Comparison of ENCODE assay signal across 8 mouse cellular contexts in genomic region chr1:79671543-79672337, GRCm38 (mm10). TPM values are rescaled to one million over a fixed set of nuclear protein-coding genes. Genes with fewer than 3 reads are reported as not detected.
DNase-seq lines count a peak whose midpoint lies in the region; ATAC-seq lines count a peak whose summit lies in the region.

TSS of gene Ap1s3 (minus strand) at chr1:79671972.

- no peaks in the 10 kb centered on the region for H3K36me3 ChIP-seq in forebrain, embryonic 14.5 days (ENCODE audit: control insufficient read depth, insufficient read depth, low read length)
- no peaks in the 10 kb centered on the region for H3K36me3 ChIP-seq in limb, embryonic 10.5 days
- no peaks in the 10 kb centered on the region for H3K36me3 ChIP-seq in midbrain, embryonic 11.5 days (ENCODE audit: control insufficient read depth, insufficient read depth, low read length)

- H3K27ac ChIP-seq in forebrain, embryonic 14.5 days (ENCODE audit: low read depth, low read length): no peak within 1 kb of the TSS
- H3K27ac ChIP-seq in limb, embryonic 10.5 days: peak within 1 kb of the TSS; percentile 71
- no peak within 1 kb of the TSS for H3K27ac ChIP-seq in midbrain, embryonic 11.5 days (ENCODE audit: low read depth, low read length)

- peak within 1 kb of the TSS; percentile 56 for H3K4me3 ChIP-seq in forebrain, embryonic 14.5 days (ENCODE audit: low read depth, low read length)
- peak within 1 kb of the TSS; percentile 82 for H3K4me3 ChIP-seq in limb, embryonic 10.5 days
- H3K4me3 ChIP-seq in midbrain, embryonic 11.5 days (ENCODE audit: low read depth, low read length): peak within 1 kb of the TSS; percentile 55

- DNase-seq in Muller cell, postnatal 12 days (ENCODE audit: inconsistent ontology term): peak; percentile 72
- DNase-seq in cerebellum, adult 11 months: peak; percentile 52
- DNase-seq in forebrain, embryonic 14.5 days (ENCODE audit: low spot score): peak; percentile 42
- DNase-seq in induced T-regulatory cell, adult 2 months (ENCODE audit: low read depth): peak; percentile 88
- DNase-seq in limb, embryonic 10.5 days (ENCODE audit: low spot score): peak; percentile 85
- DNase-seq in midbrain, embryonic 11.5 days (ENCODE audit: low spot score, missing footprints): peak; percentile 91
- DNase-seq in right cerebral cortex, postnatal 36 days (ENCODE audit: low spot score in 2 of 2): peak; percentile 25 to 29
- peak; percentile 54 to 73 for DNase-seq in urinary bladder, postnatal 4 days (ENCODE audit: low spot score in 2 of 2)

- H3K4me1 ChIP-seq in forebrain, embryonic 14.5 days (ENCODE audit: control insufficient read depth, insufficient read depth, low read length): peaks cover 5% of the 10 kb centered on the region
- peaks cover 27% of the 10 kb centered on the region for H3K4me1 ChIP-seq in limb, embryonic 10.5 days
- peaks cover 3% of the 10 kb centered on the region for H3K4me1 ChIP-seq in midbrain, embryonic 11.5 days (ENCODE audit: control insufficient read depth, insufficient read depth, low read length)

- peak within 1 kb of the TSS; percentile 99 for H3K4me2 ChIP-seq in forebrain, embryonic 14.5 days (ENCODE audit: low read length)
- H3K4me2 ChIP-seq in midbrain, embryonic 11.5 days: peak within 1 kb of the TSS; percentile 97

- peak; percentile 87 for ATAC-seq in forebrain, embryonic 14.5 days
- peak; percentile 85 for ATAC-seq in midbrain, embryonic 11.5 days (ENCODE audit: low FRiP score)

- peaks cover 17% of the 10 kb centered on the region for H3K27me3 ChIP-seq in forebrain, embryonic 14.5 days (replicated peaks; ENCODE audit: control insufficient read depth, insufficient read depth, low read length)
- H3K27me3 ChIP-seq in limb, embryonic 10.5 days (ENCODE audit: low read depth, poor library complexity, severe bottlenecking): peaks cover 45% of the 10 kb centered on the region
- H3K27me3 ChIP-seq in midbrain, embryonic 11.5 days (ENCODE audit: control insufficient read depth, insufficient read depth, low read length): peaks cover 19% of the 10 kb centered on the region

- WGBS in forebrain, embryonic 14.5 days: under 1% methylated on average over 51 of the region's 51 CpGs
- under 1% methylated on average over 51 of the region's 51 CpGs for WGBS in limb, embryonic 10.5 days
- under 1% methylated on average over 51 of the region's 51 CpGs for WGBS in midbrain, embryonic 11.5 days

- no peaks in the 10 kb centered on the region for H3K9me3 ChIP-seq in forebrain, embryonic 14.5 days (replicated peaks; ENCODE audit: control insufficient read depth, low read length)
- H3K9me3 ChIP-seq in limb, embryonic 10.5 days (replicated peaks): no peaks in the 10 kb centered on the region
- no peaks in the 10 kb centered on the region for H3K9me3 ChIP-seq in midbrain, embryonic 11.5 days (ENCODE audit: control insufficient read depth, low read length)

- peak within 1 kb of the TSS; percentile 59 for H3K9ac ChIP-seq in forebrain, embryonic 14.5 days (ENCODE audit: low read length)
- peak within 1 kb of the TSS; percentile 48; the same call in 1 of the 2 replicates for H3K9ac ChIP-seq in midbrain, embryonic 11.5 days (ENCODE audit: low read length)

RNA-seq across cellular contexts. Expression of gene Ap1s3, which starts in this region (rescaled TPM):
- 0.13 TPM in 1 of 2 replicates, not detected in the other for polyA plus RNA-seq in forebrain, embryonic 14.5 days (2014; fragmentation: Nextera tagmentation; extraction: Ambion mirVana)
- 0.33 and 0.99 TPM in 2 replicates for polyA plus RNA-seq in limb, embryonic 10.5 days (2016; fragmentation: Nextera tagmentation; extraction: Ambion mirVana)
- 0.04 and 0.06 TPM in 2 replicates for polyA plus RNA-seq in midbrain, embryonic 11.5 days (2014; fragmentation: Nextera tagmentation; extraction: Ambion mirVana)

Comparison
In these comparisons a context has a peak if more than half of its experiments do, and no peak if none do; other contexts are left out.
1. Peak in DNase-seq, ATAC-seq, H3K4me3 ChIP-seq, H3K9ac ChIP-seq and H3K4me2 ChIP-seq in forebrain, embryonic 14.5 days; RNA of the gene not detected or under 1 TPM.
2. Peak in DNase-seq, H3K4me3 ChIP-seq and H3K27ac ChIP-seq in limb, embryonic 10.5 days; RNA of the gene not detected or under 1 TPM.
3. Peak in DNase-seq, ATAC-seq, H3K4me3 ChIP-seq, H3K9ac ChIP-seq and H3K4me2 ChIP-seq in midbrain, embryonic 11.5 days; RNA of the gene not detected or under 1 TPM.
4. DNase-seq: peak in every context shown above with its lines; median percentile 91 in midbrain, embryonic 11.5 days; 88 in induced T-regulatory cell, adult 2 months; 85 in limb, embryonic 10.5 days; 72 in Muller cell, postnatal 12 days; 64 in urinary bladder, postnatal 4 days; 52 in cerebellum, adult 11 months; 42 in forebrain, embryonic 14.5 days; 27 in right cerebral cortex, postnatal 36 days.